Mouse (Mus musculus): Measurements from ENCODE around the gene Amh. TPM values are rescaled to one million over a fixed set of nuclear protein-coding genes. Genes with fewer than 3 reads are reported as not detected.

The Amh gene
- polyA plus RNA-seq, 1 experiment from 2014 or later = not detected

GRCm38 (mm10) chr10:80777123-80777522, 27.9 kb upstream of the Amh start:
- no peak overlapping the region for H3K4me2 ChIP-seq
- H3K36me3 ChIP-seq (ENCODE audit: control insufficient read depth, insufficient read depth, low read length) = peaks cover 15% of the 10 kb centered on the region
- no peaks in the 10 kb centered on the region for H3K27me3 ChIP-seq (ENCODE audit: control insufficient read depth, insufficient read depth, low read length)
- DNase-seq (ENCODE audit: low spot score, missing footprints) (no peak), ATAC-seq (ENCODE audit: low FRiP score) (no peak)
- H3K4me3 ChIP-seq (ENCODE audit: low read depth, low read length) = no peak overlapping the region
- no peaks in the 10 kb centered on the region for H3K9me3 ChIP-seq (ENCODE audit: control insufficient read depth, low read length)
- no peak overlapping the region for H3K27ac ChIP-seq (ENCODE audit: low read depth, low read length)
- no peaks in the 10 kb centered on the region for H3K4me1 ChIP-seq (ENCODE audit: control insufficient read depth, insufficient read depth, low read length)
- WGBS = 93% methylated on average over 5 of the region's 5 CpGs
- H3K9ac ChIP-seq (ENCODE audit: low read length) = no peak overlapping the region

- Histone ChIP-seq H3K36me3 (ENCODE audit: control insufficient read depth, insufficient read depth, low read length) (peaks cover 27% of the 10 kb centered on the region), H3K9ac (ENCODE audit: low read length) (no peak overlapping the region), H3K4me3 (ENCODE audit: low read depth, low read length) (no peak overlapping the region), H3K27ac (ENCODE audit: low read depth, low read length) (no peak overlapping the region), H3K27me3 (ENCODE audit: control insufficient read depth, insufficient read depth, low read length) (no peaks in the 10 kb centered on the region), H3K4me1 (ENCODE audit: control insufficient read depth, insufficient read depth, low read length) (no peaks in the 10 kb centered on the region), H3K9me3 (ENCODE audit: control insufficient read depth, low read length) (no peaks in the 10 kb centered on the region), H3K4me2 (no peak overlapping the region)
- ATAC-seq (ENCODE audit: low FRiP score) = no peak
- no peak for DNase-seq (ENCODE audit: low spot score, missing footprints)
Observed at GRCm38 (mm10) chr10:80779565-80779964, 25.5 kb upstream of the Amh start.

GRCm38 (mm10) chr10:80784302-80784701, 20.7 kb upstream of the Amh start:
- H3K27ac ChIP-seq (ENCODE audit: low read depth, low read length) = no peak overlapping the region
- ATAC-seq (ENCODE audit: low FRiP score) = no peak

GRCm38 (mm10) chr10:80784871-80785270, 20.2 kb upstream of the Amh start:
- WGBS = 71% methylated on average over 12 of the region's 12 CpGs
- ATAC-seq (ENCODE audit: low FRiP score) = no peak
- H3K9ac ChIP-seq (ENCODE audit: low read length) = no peak overlapping the region
- no peak overlapping the region for H3K4me2 ChIP-seq
- H3K4me3 ChIP-seq (ENCODE audit: low read depth, low read length) = no peak overlapping the region
- no peak overlapping the region for H3K27ac ChIP-seq (ENCODE audit: low read depth, low read length)
- DNase-seq (ENCODE audit: low spot score, missing footprints) = no peak
- H3K27me3 ChIP-seq (ENCODE audit: control insufficient read depth, insufficient read depth, low read length) = no peaks in the 10 kb centered on the region
- H3K4me1 ChIP-seq (ENCODE audit: control insufficient read depth, insufficient read depth, low read length) = no peaks in the 10 kb centered on the region
- peaks cover 46% of the 10 kb centered on the region for H3K36me3 ChIP-seq (ENCODE audit: control insufficient read depth, insufficient read depth, low read length)
- H3K9me3 ChIP-seq (ENCODE audit: control insufficient read depth, low read length) = no peaks in the 10 kb centered on the region

More at GRCm38 (mm10) chr10:80784302-80784701, 20.7 kb upstream of the Amh start:
- Histone ChIP-seq H3K27me3 (ENCODE audit: control insufficient read depth, insufficient read depth, low read length) (no peaks in the 10 kb centered on the region), H3K4me3 (ENCODE audit: low read depth, low read length) (no peak overlapping the region), H3K4me2 (no peak overlapping the region), H3K9me3 (ENCODE audit: control insufficient read depth, low read length) (no peaks in the 10 kb centered on the region), H3K9ac (ENCODE audit: low read length) (no peak overlapping the region), H3K4me1 (ENCODE audit: control insufficient read depth, insufficient read depth, low read length) (no peaks in the 10 kb centered on the region), H3K36me3 (ENCODE audit: control insufficient read depth, insufficient read depth, low read length) (peaks cover 46% of the 10 kb centered on the region)
- WGBS = 96% methylated on average over 2 of the region's 2 CpGs
- no peak for DNase-seq (ENCODE audit: low spot score, missing footprints)

GRCm38 (mm10) chr10:80785963-80786362, 19.1 kb upstream of the Amh start:
- Histone ChIP-seq H3K27ac (ENCODE audit: low read depth, low read length) (no peak overlapping the region), H3K27me3 (ENCODE audit: control insufficient read depth, insufficient read depth, low read length) (no peaks in the 10 kb centered on the region), H3K9me3 (ENCODE audit: control insufficient read depth, low read length) (no peaks in the 10 kb centered on the region), H3K9ac (ENCODE audit: low read length) (no peak overlapping the region), H3K4me1 (ENCODE audit: control insufficient read depth, insufficient read depth, low read length) (no peaks in the 10 kb centered on the region), H3K4me2 (no peak overlapping the region), H3K4me3 (ENCODE audit: low read depth, low read length) (no peak overlapping the region), H3K36me3 (ENCODE audit: control insufficient read depth, insufficient read depth, low read length) (peaks cover 52% of the 10 kb centered on the region)
- 91% methylated on average over 11 of the region's 11 CpGs for WGBS
- ATAC-seq (ENCODE audit: low FRiP score) = no peak
- DNase-seq (ENCODE audit: low spot score, missing footprints) = no peak

- no peak overlapping the region for H3K4me2 ChIP-seq
- H3K27me3 ChIP-seq (ENCODE audit: control insufficient read depth, insufficient read depth, low read length) = no peaks in the 10 kb centered on the region
- no peak overlapping the region for H3K9ac ChIP-seq (ENCODE audit: low read length)
- WGBS = 78% methylated on average over 2 of the region's 2 CpGs
- DNase-seq (ENCODE audit: low spot score, missing footprints) (no peak), ATAC-seq (ENCODE audit: low FRiP score) (no peak)
- H3K4me1 ChIP-seq (ENCODE audit: control insufficient read depth, insufficient read depth, low read length) = no peaks in the 10 kb centered on the region
- no peak overlapping the region for H3K27ac ChIP-seq (ENCODE audit: low read depth, low read length)
- H3K4me3 ChIP-seq (ENCODE audit: low read depth, low read length) = no peak overlapping the region
- H3K9me3 ChIP-seq (ENCODE audit: control insufficient read depth, low read length) = no peaks in the 10 kb centered on the region
- peaks cover 55% of the 10 kb centered on the region for H3K36me3 ChIP-seq (ENCODE audit: control insufficient read depth, insufficient read depth, low read length)
Observed at GRCm38 (mm10) chr10:80787517-80787916, 17.5 kb upstream of the Amh start.

- peaks cover 42% of the 10 kb centered on the region for H3K36me3 ChIP-seq (ENCODE audit: control insufficient read depth, insufficient read depth, low read length)
- ATAC-seq (ENCODE audit: low FRiP score) (no peak), DNase-seq (ENCODE audit: low spot score, missing footprints) (no peak)
- H3K4me2 ChIP-seq = no peak overlapping the region
- H3K27ac ChIP-seq (ENCODE audit: low read depth, low read length) = no peak overlapping the region
- H3K4me3 ChIP-seq (ENCODE audit: low read depth, low read length) = no peak overlapping the region
- H3K27me3 ChIP-seq (ENCODE audit: control insufficient read depth, insufficient read depth, low read length) = no peaks in the 10 kb centered on the region
- no peaks in the 10 kb centered on the region for H3K9me3 ChIP-seq (ENCODE audit: control insufficient read depth, low read length)
- 91% methylated on average over 19 of the region's 19 CpGs for WGBS
- no peak overlapping the region for H3K9ac ChIP-seq (ENCODE audit: low read length)
- H3K4me1 ChIP-seq (ENCODE audit: control insufficient read depth, insufficient read depth, low read length) = no peaks in the 10 kb centered on the region
Observed at GRCm38 (mm10) chr10:80790761-80791404, 14.2 kb upstream of the Amh start.

- Histone ChIP-seq H3K27me3 (ENCODE audit: control insufficient read depth, insufficient read depth, low read length) (no peaks in the 10 kb centered on the region), H3K9ac (ENCODE audit: low read length) (no peak overlapping the region), H3K27ac (ENCODE audit: low read depth, low read length) (no peak overlapping the region), H3K9me3 (ENCODE audit: control insufficient read depth, low read length) (no peaks in the 10 kb centered on the region), H3K4me3 (ENCODE audit: low read depth, low read length) (no peak overlapping the region), H3K4me2 (no peak overlapping the region), H3K36me3 (ENCODE audit: control insufficient read depth, insufficient read depth, low read length) (peaks cover 37% of the 10 kb centered on the region), H3K4me1 (ENCODE audit: control insufficient read depth, insufficient read depth, low read length) (peaks cover 5% of the 10 kb centered on the region)
- DNase-seq (ENCODE audit: low spot score, missing footprints) (no peak), ATAC-seq (ENCODE audit: low FRiP score) (no peak)
- WGBS = 85% methylated on average over 33 of the region's 33 CpGs
Observed at GRCm38 (mm10) chr10:80791476-80792174, 13.4 kb upstream of the Amh start.

GRCm38 (mm10) chr10:80792175-80793032, 12.6 kb upstream of the Amh start:
- 79% methylated on average over 41 of the region's 41 CpGs for WGBS
- no peaks in the 10 kb centered on the region for H3K9me3 ChIP-seq (ENCODE audit: control insufficient read depth, low read length)
- H3K4me2 ChIP-seq = no peak overlapping the region
- no peaks in the 10 kb centered on the region for H3K27me3 ChIP-seq (ENCODE audit: control insufficient read depth, insufficient read depth, low read length)
- DNase-seq (ENCODE audit: low spot score, missing footprints) = no peak
- H3K36me3 ChIP-seq (ENCODE audit: control insufficient read depth, insufficient read depth, low read length) = peaks cover 37% of the 10 kb centered on the region
- no peak overlapping the region for H3K9ac ChIP-seq (ENCODE audit: low read length)
- H3K4me1 ChIP-seq (ENCODE audit: control insufficient read depth, insufficient read depth, low read length) = peaks cover 12% of the 10 kb centered on the region
- H3K27ac ChIP-seq (ENCODE audit: low read depth, low read length) = no peak overlapping the region
- H3K4me3 ChIP-seq (ENCODE audit: low read depth, low read length) = no peak overlapping the region
- no peak for ATAC-seq (ENCODE audit: low FRiP score)

All from midbrain, embryonic 11.5 days (tissue).